Comparison of ENCODE assay signal across 12 mouse cellular contexts in genomic region chr8:45557936-45558335, GRCm38 (mm10). TPM values are rescaled to one million over a fixed set of nuclear protein-coding genes. Genes with fewer than 3 reads are reported as not detected.
DNase-seq lines count a peak whose midpoint lies in the region; ATAC-seq lines count a peak whose summit lies in the region.
"Had no signal": no experiment of that assay in that cellular context is flagged by ENCODE, and none has a peak within 500 bp of the region (broad histone marks: within the 10 kb centered on the region; RNA-seq: fewer than 3 reads in every experiment).

No protein-coding gene starts in this region.

- ATAC-seq in hindbrain, embryonic 14.5 days (ENCODE audit: low FRiP score): peak; percentile 91
- ATAC-seq: intestine, postnatal 0 days had no signal

- no peak overlapping the region for H3K9ac ChIP-seq in hindbrain, embryonic 14.5 days
- H3K9ac ChIP-seq: limb, embryonic 13.5 days had no signal

- H3K27me3 ChIP-seq in embryonic facial prominence, embryonic 10.5 days (replicated peaks; ENCODE audit: low read depth, poor library complexity, severe bottlenecking): no peaks in the 10 kb centered on the region
- no peaks in the 10 kb centered on the region for H3K27me3 ChIP-seq in hindbrain, embryonic 14.5 days (ENCODE audit: control insufficient read depth, insufficient read depth, low read length)
- H3K27me3 ChIP-seq: limb, embryonic 13.5 days had no signal

- no peaks in the 10 kb centered on the region for H3K9me3 ChIP-seq in embryonic facial prominence, embryonic 10.5 days
- no peaks in the 10 kb centered on the region for H3K9me3 ChIP-seq in hindbrain, embryonic 14.5 days (ENCODE audit: control insufficient read depth, low read length)
- H3K9me3 ChIP-seq: limb, embryonic 13.5 days had no signal

- no peak overlapping the region for H3K4me3 ChIP-seq in embryonic facial prominence, embryonic 10.5 days
- H3K4me3 ChIP-seq in hindbrain, embryonic 14.5 days (replicated peaks; ENCODE audit: low read length): no peak overlapping the region
- H3K4me3 ChIP-seq: limb, embryonic 13.5 days had no signal

- H3K27ac ChIP-seq in embryonic facial prominence, embryonic 10.5 days (replicated peaks): no peak overlapping the region
- H3K27ac ChIP-seq in hindbrain, embryonic 14.5 days: peak overlapping the region; percentile 65
- H3K27ac ChIP-seq: limb, embryonic 13.5 days; stomach, postnatal 0 days had no signal

- DNase-seq in cerebellum, postnatal 25 days: peak; percentile 15 to 19
- no peak for DNase-seq in cerebellum, adult 8-10 months
- DNase-seq in embryonic facial prominence, embryonic 10.5 days (ENCODE audit: low spot score): peak; percentile 27
- peak; percentile 75 for DNase-seq in hindbrain, embryonic 14.5 days (ENCODE audit: low spot score)
- peak; percentile 15 for DNase-seq in neural tube, embryonic 10.5 days (ENCODE audit: extremely low spot score, low spot score)
- DNase-seq in kidney, postnatal 10 days: no peak
- no peak for DNase-seq in gastrocnemius, adult 18-20 months (ENCODE audit: low spot score)
- DNase-seq in spleen, postnatal 4 days (ENCODE audit: low spot score in 2 of 2): no peak
- DNase-seq: lung, postnatal 10 days had no signal

- 38% methylated on average over 3 of the region's 3 CpGs for WGBS in embryonic facial prominence, embryonic 10.5 days
- 8% methylated on average over 3 of the region's 3 CpGs for WGBS in hindbrain, embryonic 14.5 days

- no peak overlapping the region for H3K4me2 ChIP-seq in hindbrain, embryonic 14.5 days (replicated peaks)
- H3K4me2 ChIP-seq: limb, embryonic 13.5 days had no signal

- no peaks in the 10 kb centered on the region; the same call in 1 of the 2 replicates for H3K4me1 ChIP-seq in embryonic facial prominence, embryonic 10.5 days
- H3K4me1 ChIP-seq in hindbrain, embryonic 14.5 days (replicated peaks; ENCODE audit: control insufficient read depth, insufficient read depth, low read length): peaks cover 25% of the 10 kb centered on the region
- H3K4me1 ChIP-seq: limb, embryonic 13.5 days had no signal

- no peaks in the 10 kb centered on the region for H3K36me3 ChIP-seq in embryonic facial prominence, embryonic 10.5 days (replicated peaks)
- no peaks in the 10 kb centered on the region for H3K36me3 ChIP-seq in hindbrain, embryonic 14.5 days (replicated peaks; ENCODE audit: control insufficient read depth, insufficient read depth)
- H3K36me3 ChIP-seq: limb, embryonic 13.5 days had no signal

RNA-seq across cellular contexts. Expression of gene Sorbs2, which starts 50.3 kb away (rescaled TPM):
- 23.8 and 25.2 TPM in 2 replicates for polyA plus RNA-seq in embryonic facial prominence, embryonic 10.5 days (2016; fragmentation: Nextera tagmentation; extraction: Ambion mirVana)
- polyA plus RNA-seq in hindbrain, embryonic 14.5 days (2014; fragmentation: Nextera tagmentation; extraction: Ambion mirVana): 65.0 and 69.1 TPM in 2 replicates
- total RNA-seq in gastrocnemius, adult 18-20 months (2021): 10 to 100 TPM; 60.1 to 97.5 TPM

Comparison
In these comparisons a context has a peak if more than half of its experiments do, and no peak if none do; other contexts are left out.
1. DNase-seq: peak in cerebellum, postnatal 25 days (2 of 2), embryonic facial prominence, embryonic 10.5 days (single experiment), hindbrain, embryonic 14.5 days (single experiment) and neural tube, embryonic 10.5 days (single experiment); none in cerebellum, adult 8-10 months (single experiment), kidney, postnatal 10 days (single experiment), gastrocnemius, adult 18-20 months (single experiment) and spleen, postnatal 4 days (0 of 2).